Mouse (Mus musculus) mouse embryonic stem cell (cell line): ENCODE results near the gene Cmtm5.

Experiments
- in situ Hi-C, 2 experiments: fragments of 300-500 bp; cut with MboI; formaldehyde crosslinking; loops; 1 replicate in 1 of 2; 3 replicates in 1 of 2; pipeline ENCODE4 v1.14.3; 2019 to 2020; ENCODE audit warnings: low sequenced_read_pairs in 2 of 2, low pct_unique_long_range_greater_than_20kb in 1 of 2, mixed read lengths in 1 of 2; ENCODE audit not compliant: unreplicated experiment in 1 of 2

Cmtm5 gene

DNA sequence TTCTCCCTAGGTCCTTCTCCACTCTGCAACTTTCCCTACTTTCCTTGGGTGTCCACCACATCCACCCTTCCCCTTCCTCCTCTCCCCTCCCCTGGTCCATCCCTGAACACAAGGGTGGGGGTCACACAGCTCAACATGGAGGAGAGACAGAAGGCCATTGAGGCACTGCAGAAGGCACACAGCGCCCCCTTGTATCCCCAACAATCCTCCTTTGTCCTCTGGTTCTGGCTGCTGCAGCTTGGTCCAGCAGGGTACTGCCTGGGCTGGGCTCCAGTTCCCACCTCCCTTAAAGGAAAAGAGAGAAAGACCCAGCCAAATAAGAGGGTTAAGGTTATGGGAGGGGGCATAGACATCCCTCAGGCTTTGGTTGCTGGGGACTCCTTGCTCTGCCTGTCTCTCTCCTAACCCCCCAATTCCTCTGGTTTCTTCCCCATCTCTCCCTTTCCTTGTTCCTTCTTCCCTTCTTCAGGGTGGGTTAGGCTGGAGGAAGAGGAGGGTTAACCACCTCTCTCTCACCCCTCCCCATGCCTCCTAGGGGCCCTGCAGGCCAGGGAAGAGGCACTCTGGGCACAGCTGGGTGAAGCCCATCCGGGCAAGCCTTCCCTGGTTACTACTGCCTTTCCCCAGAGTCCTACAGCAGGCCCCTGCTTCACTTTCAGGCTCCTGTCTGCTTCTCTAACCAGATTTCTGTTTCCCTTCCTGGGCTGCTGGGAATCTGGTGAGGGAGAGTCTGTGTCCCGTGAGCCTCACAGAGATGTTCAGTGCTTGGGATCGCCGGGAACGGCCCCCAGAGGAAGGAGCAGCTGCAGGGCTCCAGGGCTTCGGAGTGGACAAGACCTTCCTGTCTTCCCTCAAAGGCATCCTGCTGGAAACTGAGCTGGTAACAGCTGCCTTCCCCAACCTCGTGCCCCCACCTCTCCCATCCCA lies at the start of gene Cmtm5:
Cmtm5 (plus strand) TSS at position 358 of the 927 bp plus-strand sequence.
- in situ Hi-C loops: no loop called here

DNA sequence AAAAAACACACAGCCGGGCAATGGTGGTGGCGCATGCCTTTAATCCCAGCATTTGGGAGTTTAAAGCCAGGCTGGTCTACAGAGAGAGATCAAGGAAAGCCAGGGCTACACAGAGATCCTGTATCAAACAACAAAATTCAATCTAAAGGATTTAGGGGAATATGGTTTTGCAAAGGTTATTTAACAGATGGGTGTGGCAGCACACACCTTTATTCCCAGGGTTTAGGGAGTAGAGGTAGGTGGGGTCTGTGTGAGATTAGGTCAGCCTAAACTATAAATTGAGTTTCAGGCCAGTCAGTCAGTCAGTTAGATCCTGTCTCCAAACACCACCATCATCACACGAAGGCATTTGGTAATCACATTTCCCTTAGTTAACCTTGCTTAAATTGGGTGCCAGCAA lies 43.9 kb upstream of the Cmtm5 start, which contains the start of gene Pabpn1:
Pabpn1 (plus strand) TSS at position 301 of the 400 bp plus-strand sequence.
- in situ Hi-C loops: no loop called here

DNA sequence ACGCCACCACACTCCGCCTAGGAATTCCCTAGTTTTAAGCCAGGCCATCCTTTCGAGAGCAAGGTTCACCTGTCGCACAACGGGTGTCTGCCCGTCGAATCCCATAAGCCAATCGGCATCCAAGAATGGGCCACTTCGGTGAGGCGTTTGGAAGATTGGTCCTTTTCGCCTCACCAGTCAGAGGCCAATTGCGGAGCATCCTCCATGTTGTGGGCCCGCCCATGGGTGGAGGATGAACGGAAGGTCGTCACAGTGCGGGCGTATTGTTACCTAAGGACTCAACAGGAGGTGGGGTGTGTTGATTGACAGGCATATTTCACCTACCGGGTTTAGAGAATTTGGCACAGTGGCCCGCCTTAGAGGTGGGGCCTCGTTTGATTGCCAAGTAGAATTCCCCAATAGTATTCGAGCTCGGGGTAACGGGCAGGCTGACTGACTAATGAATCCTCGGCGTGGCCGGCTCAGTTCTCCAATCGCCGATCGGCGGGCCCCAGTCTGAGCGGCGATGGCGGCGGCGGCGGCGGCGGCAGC lies 42.3 kb upstream of the Cmtm5 start:
- in situ Hi-C loops: no loop called here

GRCm38 (mm10) chr14:54894296-54895151 lies 41.5 kb upstream of the Cmtm5 start:
- in situ Hi-C loops: no loop called here

GRCm38 (mm10) chr14:54897445-54897844 lies 38.6 kb upstream of the Cmtm5 start:
- in situ Hi-C loops: no loop called here

GRCm38 (mm10) chr14:54900383-54900782 lies 35.7 kb upstream of the Cmtm5 start:
- in situ Hi-C loops: loop anchor here (5.0 kb wide), 2 partner anchors 112 to 117 kb away; partner anchors contain the start of gene Ngdn (in 1 of the 2)

GRCm38 (mm10) chr14:54903641-54904040 lies 32.4 kb upstream of the Cmtm5 start:
- in situ Hi-C loops: loop anchor here (5.0 kb wide), 2 partner anchors 109 to 114 kb away; partner anchors contain the start of gene Ngdn (in 1 of the 2)

DNA sequence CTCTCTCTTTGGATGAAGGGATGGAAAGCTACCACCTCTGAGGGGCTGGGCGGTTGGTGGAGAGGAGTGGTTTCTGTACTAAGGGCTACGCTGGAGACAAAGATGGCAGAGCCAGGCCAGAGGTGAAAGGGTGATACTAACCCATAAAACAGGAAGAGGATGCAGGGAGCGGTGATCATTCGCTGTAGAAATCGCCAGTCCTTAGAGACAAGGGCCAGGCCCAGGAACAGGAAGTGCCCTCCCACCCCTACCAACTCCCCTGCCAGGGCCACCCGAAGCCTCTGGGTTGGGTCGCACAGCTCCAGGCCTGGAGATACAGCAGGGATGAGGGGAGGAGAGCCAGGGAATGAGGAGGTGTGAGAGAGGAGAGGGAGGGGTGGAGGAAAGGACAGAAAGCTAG lies 27.4 kb upstream of the Cmtm5 start:
- in situ Hi-C loops: no loop called here

DNA sequence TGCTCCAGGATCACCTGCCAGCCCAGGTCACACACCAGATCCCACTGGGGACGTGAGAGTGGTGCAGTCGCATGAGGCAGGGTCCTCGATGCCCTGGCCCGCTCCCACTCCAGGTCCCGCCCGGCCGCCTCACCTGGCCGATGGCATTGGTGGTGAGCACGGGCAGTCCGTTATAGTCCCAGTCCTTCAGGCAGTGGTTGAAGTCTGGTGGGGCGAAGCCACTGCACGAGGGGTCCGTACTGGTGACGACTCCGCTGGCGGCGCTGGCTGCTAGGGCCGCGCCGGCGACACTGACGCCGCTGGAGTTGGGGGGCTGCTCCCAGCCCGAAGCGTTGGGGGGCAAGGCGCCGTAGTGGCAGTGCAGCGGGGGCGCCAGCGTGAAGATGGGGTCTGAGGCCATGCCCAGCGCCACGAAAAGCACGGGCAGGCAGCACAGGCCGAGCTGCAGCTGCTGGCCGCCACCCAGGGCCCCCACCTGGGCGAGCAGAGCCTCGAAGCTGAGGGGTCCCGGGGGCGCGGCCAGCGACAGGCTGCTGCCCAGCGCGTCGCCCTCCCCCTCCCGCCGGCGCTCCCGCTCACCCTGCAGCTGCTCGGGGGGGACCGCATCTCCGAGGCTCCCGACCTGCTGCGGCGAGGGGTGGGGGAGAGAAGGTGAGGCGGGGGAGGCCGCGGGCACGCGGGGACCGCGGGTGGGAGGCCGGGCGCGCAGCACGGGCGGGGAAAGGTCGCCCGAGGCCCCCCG lies 23.8 kb upstream of the Cmtm5 start:
- in situ Hi-C loops: no loop called here

GRCm38 (mm10) chr14:54912886-54913285 lies 23.2 kb upstream of the Cmtm5 start, which contains the start of gene Slc22a17:
Gene Slc22a17, minus strand, starts transcription at chr14:54913132.
- in situ Hi-C loops: no loop called here

GRCm38 (mm10) chr14:54913343-54913742 lies 22.7 kb upstream of the Cmtm5 start:
- in situ Hi-C loops: no loop called here

DNA sequence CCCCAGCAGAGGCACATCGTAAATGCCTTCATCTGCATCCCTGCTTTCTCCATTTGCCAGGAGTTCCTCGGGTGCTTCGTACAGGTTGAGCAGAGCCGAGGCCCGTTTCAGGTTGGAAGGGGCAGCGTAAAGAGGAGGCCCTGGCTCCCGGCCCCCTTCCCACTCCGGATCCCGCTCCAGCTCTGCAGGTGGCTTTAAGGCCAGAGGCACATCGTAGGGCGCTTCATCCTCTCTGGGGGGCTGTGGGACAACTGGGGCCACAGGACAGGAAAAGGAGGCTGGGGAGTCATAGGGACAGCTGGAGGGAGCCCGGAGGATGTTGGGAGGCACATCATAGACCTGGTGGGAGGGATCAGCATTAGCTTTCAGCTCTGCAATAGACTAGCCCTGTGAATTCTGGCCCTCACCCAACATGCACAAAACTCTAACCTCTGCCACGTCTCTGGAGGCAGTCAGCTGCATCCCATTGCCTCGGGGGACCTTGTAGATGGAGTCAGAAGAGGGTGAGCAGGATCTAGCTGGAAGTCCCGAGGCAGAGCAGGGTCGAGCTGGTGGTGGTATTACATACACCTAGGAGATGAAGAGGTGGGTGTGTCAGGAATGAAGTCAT lies 15.9 kb upstream of the Cmtm5 start:
- in situ Hi-C loops: no loop called here

GRCm38 (mm10) chr14:54924641-54925348 lies 11.3 kb upstream of the Cmtm5 start:
- in situ Hi-C loops: no loop called here

GRCm38 (mm10) chr14:54925349-54926342 lies 10.4 kb upstream of the Cmtm5 start, which contains the start of gene Efs:
Gene Efs, minus strand, starts transcription at chr14:54926126.
- in situ Hi-C loops: no loop called here

DNA sequence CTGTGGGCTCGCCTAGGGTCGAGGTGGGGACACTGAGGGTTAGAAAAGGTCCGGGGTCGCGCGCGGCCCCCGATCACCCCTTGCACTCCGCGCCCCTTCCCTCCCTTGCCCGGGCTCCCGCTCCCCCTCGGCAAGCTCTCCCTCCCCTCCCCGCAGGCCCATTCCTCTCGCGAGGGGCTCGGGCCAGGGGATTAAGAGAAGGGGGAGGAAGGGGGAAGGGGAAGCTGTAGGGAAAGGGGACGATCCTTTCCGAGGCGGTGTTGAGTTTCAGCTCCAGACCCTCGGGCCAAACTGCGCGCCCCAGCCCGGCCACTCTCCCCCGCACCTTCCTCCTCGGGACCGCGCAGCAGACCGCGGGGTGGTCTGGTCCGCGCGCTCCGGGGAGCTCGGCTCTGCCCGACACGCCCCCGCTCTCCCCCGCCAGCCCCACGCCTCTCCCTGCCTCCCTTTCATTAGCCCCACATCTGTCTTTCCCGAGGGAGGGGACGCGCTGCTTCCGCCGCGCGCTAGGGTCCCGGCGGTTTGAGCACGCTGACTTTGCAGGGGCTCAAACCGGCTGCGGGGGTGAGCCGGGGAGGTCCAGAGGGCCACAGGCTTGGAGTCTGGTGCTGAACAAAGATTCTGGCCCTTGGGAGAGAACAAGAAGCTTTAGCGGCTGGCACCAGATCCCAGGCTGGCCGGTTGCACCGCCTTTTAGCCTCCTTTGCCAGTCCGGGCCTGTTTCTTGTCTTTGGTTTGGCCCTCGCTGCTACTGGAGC lies 9.5 kb upstream of the Cmtm5 start:
- in situ Hi-C loops: no loop called here
